Mouse (Mus musculus) right cerebral cortex, postnatal 4 days (tissue): ENCODE measurements around the gene Rnf216.

Source experiments
- DNase-seq: peaks from one replicate; pipeline ENCODE4 v3.0.0-alpha.2; 2022

Rnf216 gene

DNA sequence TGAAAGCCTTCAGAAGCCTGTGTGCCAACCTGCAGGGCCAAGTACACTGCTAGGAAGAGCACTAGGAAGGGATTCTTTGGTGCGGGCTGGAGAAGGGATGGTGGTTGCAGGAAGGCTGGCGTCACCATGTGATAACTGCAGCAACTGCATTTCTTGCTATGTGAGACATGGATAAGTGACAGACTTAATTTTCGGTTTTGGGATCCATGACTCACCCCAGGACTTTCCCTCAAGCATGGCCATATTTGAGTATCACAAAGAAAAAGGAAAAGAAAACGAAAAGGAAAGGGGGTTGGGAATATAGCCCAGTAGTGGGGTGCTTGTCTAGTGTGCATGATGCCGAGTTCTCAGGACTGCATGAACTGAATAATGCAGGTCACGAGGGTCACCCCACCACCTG is 60.9 kb downstream of the Rnf216 start:
- no peak for DNase-seq

DNA sequence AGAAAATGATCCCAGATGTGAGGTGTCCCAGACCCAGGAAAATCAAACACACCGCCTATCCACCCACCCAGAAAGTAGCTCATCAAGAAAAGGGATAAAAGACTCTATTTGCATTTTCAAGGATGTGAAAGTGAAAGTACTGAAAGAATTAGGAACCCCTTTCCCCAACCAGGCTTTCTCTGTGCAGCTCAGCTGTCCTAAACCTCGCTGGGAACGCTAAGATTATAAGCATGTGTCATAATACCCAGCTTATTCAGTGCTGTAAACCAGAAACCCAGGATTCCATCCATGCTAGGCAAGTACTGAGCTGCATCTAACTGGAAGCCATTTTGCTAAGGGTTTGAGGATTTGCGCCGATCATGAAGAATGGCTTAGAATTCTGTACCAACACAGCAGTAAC is 62.5 kb downstream of the Rnf216 start:
- DNase-seq, result no peak

DNA sequence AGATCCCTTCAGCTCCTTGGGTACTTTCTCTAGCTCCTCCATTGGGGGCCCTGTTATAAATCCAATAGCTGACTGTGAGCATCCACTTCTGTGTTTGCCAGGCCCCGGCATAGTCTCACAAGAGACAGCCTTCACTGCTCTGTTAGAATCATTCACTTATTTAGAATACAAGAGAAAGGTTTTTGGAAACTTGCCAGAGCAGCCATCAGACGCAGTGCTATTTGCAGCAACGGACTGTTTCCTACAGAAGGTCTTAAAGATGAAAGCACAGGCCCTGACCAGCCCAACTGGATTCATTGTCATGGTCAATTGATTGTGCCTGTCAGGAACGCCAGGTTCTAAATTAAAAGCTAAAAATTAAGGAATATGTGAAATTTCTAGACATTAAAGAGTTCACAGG is 63.0 kb downstream of the Rnf216 start:
- no peak for DNase-seq

DNA sequence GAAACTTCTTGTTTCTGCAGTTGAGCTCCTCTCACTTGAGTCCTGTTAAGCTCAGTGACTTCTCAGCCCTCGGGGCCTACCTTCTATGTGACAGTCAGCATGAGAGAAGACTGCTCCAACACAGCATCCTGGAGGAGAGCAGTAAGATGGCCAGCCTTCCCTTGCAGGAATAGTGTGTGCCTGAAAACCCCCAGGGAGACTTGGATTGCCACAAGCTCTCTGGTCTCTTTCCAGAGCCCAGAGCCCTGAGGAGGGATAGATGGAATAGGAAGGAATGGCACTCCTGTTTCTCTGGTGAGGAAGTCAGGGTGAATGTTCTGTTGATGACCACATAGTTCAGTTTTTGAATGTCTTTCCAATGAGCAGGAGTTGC is 63.8 kb downstream of the Rnf216 start:
- no peak for DNase-seq

DNA sequence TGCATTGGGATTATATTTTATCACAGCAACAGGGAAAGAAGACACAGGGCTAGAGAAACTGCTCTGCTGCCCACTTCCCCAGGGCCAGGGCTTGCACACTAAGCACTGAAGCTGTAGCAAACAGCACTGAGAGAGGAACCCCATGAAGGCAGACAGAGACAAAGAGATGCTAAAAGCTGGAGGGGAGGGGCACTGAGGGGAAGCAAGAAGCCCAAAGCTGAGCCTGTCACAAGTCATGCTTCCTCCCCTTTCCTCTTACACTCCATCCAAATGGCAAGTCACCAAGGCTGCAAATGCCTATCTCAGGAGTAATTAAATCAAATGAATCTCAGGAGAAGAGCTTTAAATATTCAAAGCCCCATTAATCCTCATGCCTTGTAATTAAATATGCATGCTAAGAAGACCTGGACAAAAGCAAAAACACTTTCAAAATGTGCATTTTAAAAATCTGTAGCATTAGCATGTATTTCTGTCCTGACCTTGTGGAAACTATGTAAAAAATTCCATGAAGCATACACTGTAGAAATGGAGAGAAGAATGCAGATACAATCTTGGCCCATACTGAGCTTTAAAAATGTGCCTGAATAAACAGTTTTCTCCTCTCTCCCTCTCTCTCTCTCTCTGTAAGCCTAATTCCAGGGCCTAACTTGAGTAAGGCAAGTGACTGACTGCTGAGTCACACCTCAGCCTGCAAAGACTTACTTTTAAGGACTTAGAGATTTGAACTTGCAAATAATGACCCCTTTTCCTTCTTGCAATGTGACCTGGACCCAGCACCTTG is 64.4 kb downstream of the Rnf216 start:
- no peak for DNase-seq

DNA sequence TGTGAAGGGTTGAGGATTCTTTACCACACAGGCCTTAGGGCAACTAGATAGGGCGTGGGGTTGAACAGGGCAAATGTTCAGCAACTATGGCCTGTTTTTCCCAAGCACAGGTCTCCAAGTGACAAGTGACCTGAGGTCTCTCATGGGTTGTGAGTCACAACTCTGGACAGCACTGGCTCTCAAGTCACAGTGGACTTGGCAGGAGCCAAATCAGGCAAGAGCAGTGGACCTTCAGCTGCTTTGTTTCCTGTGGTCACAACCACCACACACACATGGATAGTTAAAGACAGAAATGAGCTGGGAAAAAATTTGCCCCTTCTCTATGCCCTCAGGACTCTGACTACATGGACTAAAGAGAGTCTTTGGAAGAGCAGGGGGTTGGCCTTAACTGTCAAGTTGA is 65.2 kb downstream of the Rnf216 start:
- DNase-seq, result no peak

DNA sequence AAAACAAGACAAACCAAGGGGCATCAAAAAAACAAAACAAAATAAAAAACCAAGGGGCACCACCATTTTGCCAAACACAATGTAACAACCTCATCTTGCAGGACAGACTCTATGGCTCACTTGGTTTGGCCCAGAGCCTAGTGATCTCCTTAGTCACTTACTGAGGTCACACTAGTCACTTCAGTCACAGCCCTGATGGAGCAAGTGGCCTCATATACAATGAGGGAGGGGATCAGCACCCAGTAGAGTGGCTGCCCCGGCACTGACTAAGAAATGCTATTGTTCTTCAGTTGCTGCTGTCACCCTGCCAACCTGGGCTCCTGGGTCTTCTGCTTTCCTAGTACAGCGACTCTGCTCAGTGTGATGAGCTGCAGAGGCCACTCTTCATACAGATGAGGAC is 68.9 kb downstream of the Rnf216 start:
- no peak for DNase-seq

DNA sequence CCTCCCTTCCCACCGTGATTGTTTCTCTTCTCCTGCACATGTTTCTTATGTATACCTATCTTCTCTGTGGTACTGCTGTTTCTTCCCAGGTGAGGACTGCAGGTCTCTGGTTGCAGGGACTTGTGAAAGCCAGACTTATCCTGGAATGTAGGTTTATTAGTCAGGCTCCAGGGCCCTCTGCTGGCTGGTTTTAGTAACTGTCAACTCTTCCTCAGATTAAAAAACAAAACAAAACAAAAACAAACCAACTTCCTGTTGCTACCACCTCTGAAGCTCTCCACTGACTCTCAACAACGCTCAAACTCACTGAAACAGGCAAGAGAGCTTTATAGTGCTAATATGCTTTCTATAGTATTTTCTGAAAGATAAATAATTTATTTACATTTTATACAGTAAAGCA is 69.5 kb downstream of the Rnf216 start:
- no peak for DNase-seq

DNA sequence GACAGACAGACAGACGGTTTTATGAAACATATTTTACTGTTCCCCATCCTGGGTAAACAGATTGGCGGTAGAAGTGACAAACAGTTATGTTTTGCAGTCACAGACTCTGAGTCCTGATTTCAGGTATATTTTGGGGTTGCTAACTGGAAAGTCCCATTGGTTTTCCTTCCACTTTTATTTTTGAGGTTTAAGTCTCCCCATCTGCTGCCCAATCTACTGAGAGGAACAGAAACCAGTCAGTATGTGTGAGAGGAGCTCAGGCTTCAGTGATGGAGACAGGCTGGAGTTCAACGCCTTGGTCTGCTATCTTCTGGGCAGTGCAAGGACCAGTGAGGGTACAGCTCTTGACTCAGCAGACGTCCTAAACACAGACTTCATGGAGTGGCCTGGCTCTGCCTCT is 74.0 kb downstream of the Rnf216 start:
- DNase-seq, result no peak

DNA sequence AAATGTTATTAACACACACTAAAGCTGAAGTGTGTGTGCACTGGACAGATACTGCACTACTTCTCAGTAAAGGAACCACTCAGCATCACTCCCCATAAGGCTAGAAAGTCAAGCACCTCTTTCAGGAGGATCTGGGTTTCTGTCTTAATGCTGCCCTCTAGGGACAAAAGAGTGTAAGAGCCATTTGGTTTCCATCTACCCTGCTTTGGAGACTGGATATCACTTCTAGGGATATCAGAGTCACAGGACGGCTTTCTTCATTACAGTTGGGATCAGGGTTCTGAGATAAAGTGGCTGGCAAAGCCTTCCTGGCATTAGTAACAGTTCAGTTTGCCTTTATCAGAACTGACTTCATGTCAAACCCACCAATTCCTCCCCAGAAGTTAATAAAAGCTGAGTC is 75.6 kb downstream of the Rnf216 start:
- DNase-seq, result no peak

DNA sequence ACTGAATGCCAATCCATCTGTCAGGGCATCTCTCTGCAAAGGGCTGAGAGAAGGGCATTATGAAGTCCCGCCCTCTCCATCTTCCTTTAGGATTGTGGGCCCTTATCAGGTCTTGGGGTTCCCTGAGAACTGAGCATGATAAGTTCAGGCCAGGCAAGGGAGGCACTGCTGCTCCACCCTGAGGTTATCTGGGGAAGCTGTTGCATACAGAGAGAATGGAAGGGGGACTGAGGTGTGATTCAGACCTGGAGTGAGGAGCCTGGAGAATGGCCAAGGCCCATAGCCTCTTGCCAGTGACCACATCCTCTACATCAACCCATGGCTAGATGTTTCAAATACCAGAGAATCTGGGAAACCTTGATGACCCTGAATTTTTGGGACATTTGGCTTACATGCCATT is 76.7 kb downstream of the Rnf216 start:
- no peak for DNase-seq

DNA sequence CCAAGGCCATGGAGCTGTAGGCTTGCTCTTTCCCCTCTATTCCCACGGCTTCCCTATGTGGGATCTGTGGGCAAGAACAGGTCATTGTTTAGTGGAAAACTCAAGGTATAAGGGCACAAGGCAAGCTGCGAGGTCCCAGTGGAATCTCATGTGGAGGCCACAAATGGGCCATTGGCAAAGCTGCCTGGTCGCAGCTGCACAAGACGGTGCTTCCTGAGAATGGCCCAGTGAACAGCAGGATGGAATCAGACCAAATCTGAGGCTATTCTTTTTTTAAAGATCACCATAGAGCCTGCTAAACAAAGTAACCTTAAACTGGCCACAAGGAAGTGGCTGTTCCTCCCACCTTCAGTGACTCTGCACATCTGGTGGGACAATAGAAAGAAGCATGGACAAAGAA is 77.5 kb downstream of the Rnf216 start:
- DNase-seq, result no peak

DNA sequence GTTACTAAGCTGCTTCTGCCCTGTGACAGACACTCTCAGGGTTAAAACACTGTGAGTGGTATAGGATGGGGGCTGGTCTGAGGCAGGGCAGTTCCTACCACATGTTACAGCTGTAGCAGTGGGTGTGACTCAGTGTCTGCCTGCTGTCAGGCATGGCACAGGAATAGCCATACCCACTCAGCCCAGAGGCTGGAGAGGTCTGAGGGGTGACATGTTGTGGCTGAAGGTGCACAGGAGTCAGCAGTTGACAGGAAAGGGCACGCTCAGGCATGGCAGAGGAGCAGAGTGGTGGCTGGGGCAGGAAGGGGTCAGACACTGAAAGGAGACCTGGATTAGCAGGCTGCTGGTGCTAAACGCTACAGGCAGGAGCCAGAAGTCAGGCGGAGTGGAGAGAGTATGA is 78.7 kb downstream of the Rnf216 start:
- no peak for DNase-seq

DNA sequence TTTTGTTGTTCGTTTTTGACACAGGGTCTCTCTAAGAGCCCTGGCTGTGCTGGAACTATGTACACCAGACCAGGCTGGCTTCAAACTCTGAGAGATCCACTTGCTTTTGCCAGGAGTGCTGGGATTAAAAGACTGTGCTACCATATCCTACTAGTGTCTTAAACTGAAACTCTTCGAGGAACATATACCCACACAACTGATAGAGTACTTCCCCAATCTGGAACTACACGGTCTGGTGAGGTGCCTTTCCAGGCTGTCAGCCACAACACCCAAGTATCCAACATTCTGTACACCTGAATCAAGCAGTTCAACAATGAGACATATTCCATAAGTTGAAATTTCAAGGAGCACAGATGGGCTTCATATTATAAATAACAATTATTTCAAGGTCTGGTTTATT is 79.5 kb downstream of the Rnf216 start:
- DNase-seq, result no peak

DNA sequence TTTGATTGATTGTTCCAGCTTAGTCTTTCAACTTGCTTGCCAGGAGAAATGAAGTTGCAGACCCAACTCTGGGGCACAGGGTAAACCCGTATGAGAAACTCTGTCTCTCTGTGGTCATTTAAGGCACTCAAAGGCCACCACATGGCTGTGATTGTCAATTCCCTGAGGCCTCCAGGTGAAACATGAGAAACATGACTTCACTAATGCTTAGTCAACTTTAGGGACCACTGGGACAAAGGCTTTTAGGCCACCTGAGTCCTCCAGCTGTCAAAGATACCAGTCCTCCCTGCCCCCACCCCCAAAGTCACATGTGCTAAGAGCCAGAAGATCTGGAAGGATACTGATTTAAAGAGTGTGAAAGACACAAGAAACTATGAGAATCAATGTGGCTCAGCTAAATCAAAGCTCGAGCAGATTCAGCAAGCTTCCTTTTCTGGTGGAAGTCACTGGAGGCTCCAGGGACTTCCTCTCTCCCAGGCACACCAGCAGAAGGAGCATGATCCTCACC is 80.1 kb downstream of the Rnf216 start:
- no peak for DNase-seq

DNA sequence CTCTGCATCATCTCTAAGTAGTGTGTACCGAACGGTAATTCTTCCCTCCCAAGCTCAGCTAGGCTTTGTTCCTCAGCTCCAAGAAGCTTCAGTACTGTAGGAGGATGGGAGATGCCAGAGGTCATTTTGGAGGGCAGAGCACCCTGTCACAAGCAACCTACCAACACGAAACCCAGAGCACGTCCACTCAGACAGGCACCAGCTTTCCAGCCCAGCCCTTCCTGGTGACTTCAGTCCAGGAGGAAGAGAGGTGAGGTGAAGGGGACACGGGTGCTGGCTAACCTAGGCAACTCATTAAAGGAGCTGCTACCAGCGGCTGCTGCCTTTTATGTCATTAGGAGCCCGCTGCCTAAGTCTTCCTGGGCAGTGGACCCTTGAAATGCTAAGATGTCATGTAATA is 81.1 kb downstream of the Rnf216 start:
- no peak for DNase-seq

DNA sequence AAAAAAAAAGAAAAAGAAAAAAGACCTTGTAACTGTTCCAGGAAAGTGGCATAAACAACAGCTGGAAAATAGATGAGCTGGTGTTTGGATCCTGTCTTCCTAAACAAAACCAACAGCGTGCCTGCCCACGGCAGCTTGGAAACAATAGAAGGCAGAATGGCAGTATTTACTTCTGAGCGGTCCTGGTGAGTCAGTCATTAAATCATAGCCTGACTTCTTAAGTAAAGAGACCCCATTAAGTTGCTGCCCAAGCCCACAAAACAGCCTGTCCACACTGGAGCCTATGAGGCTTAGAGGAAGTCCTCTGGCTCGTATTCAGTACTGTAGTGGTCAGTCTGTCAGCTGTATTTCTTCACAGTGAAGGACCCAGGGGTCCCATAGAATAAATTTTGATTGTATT is 81.6 kb downstream of the Rnf216 start:
- DNase-seq, result no peak

DNA sequence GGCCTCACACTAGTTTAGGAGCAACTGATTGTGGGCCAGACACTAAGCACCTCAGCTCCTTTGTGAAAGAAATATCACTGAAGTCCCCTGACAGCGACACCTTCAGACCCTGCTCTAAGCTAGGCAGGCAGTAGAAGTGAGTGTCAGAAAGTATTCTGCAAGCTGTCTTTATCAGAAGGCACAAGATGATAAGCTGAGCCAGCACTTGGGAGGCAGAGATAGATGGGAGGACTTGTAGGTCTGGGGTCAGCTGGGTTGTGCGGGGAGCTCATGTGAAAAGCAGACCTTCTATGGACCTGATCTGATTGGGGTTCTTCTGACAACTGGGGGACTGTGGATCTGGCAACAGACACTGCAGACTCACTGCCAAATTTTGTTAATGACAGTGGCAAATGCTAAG is 88.9 kb downstream of the Rnf216 start:
- DNase-seq, result no peak

DNA sequence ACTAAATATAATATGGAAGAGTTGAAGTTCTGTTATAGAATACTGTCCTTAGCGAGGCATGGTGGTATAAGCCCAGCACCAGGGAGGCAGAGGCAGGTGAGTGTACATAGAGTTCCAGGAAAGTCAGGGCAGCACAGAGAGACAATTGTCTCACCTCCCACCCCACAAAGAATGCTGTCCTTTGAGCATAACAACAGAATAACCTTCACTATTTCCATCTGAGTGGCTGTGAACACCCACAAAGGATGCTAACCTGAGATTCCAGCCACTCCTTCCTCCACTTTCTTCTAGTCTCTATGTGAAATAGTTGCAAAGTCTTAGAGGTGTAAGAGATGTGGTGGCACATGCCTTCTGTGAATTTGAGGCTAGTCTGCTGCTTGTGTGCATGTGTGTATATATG is 89.8 kb downstream of the Rnf216 start:
- no peak for DNase-seq

DNA sequence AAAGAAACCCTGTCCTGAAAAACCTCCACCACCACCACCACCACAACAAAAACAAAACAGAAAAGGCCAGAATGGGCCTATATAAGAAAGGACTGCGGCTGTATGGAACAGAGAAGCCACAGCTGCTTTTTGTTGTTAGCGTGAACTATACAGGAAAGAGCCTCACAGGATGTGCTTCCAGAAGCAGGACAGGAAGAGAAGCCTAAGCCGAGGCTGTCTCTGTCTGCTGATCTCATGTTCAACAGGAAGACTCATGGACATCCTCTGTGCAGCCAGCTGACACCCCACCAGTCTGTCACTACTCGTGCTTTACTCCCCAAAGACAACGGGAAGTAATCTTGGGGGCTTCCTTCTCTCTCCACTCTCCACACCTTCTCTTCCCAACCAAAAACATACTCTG is 95.4 kb downstream of the Rnf216 start:
- DNase-seq, result no peak

DNA sequence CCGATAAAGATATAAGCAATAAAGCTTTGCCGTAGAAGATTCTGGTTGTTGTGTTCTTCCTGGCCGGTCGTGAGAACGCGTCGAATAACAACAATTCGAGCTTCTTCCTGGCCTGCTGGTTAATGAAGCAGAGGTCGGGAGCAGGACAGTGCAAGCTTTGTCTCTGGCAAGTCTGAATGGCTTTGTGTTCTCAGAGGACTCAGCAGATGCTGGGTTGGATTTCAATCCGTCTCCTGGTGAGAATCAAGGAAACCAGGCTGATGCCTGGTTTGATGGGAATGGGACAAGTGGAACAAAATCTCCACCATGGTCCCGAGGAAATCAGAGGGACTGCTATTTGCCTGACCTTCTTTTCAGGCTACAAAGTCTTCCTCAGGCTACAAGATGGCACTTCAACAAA is 103.4 kb downstream of the Rnf216 start:
- no peak for DNase-seq

DNA sequence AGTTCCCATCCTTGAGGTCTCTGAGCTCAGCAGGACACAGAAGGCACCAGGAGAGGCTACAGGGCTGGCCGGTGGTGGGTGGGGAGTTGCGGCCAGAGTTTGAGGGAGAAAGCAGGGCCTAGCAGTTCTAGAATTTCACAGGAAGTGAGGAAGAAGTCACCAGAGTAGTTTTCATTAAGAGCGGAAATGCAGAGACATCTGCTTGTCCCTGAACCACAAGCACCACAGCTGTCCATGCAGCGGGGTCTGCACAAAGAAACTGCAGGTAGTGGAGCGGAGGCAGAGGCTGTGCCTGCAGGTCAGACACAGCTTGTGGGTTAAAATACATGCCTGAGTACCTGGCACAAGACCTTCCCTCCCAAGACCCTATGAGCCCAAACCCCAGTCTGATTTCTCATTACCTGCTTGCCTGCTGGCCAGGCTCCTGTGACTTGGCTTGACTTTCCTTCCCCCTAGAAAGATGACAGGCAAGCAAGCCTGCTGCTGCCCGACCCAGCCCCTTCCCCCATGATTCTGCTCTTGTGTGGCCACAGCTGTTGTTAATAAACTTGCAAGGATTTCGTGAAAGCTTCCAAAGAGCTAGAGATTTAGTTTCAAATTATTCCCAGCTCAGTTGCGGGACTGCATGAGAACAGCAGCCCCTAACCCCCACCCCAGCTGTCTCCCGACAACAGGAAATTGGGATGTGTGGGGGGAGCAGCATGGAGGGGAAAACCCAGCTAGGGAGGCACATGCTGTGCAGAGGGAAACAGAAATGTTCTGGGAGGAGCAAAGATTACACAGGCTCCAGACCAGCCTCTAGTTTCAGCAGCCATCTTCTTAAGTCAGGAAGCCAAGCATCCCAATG is 111.9 kb downstream of the Rnf216 start:
- no peak for DNase-seq

DNA sequence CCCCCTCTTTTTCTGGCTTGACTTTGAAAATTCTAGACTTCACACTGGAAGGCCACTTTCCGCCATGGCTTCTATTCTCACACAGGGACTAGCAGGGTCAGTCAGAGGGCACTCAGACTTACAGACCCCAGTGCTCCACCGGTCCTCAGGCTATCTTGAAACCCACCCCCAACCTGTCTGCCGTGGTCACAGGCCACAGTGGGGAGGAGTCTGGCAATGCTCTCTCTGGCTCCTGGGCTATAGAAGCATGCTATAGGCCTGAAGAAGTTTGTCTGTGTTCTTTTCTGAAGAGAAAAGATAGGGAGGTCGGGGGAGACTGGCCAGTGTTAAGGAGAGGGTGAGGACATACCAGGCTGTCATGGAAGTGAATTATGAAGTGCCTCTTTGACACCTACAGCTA is 112.7 kb downstream of the Rnf216 start:
- DNase-seq, result no peak

DNA sequence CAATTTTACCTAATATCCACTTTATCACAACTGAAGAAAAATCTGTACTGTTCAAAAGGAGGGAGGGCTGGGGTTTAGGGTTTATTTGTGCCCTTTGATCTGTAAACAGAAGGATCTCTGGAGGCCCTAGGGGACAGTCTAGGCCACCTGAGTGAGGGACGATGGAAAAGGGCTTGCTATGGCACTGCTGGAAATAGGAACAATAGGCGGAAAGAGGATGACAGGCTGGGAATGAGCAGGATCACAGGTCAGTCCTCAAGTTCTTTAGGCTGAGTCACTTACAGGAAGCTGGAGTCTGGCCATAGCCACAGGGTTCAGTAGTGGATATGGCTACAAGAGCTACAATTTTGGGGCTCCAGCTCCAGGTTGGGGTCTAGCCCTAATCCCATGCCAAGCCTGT is 114.6 kb downstream of the Rnf216 start:
- no peak for DNase-seq

DNA sequence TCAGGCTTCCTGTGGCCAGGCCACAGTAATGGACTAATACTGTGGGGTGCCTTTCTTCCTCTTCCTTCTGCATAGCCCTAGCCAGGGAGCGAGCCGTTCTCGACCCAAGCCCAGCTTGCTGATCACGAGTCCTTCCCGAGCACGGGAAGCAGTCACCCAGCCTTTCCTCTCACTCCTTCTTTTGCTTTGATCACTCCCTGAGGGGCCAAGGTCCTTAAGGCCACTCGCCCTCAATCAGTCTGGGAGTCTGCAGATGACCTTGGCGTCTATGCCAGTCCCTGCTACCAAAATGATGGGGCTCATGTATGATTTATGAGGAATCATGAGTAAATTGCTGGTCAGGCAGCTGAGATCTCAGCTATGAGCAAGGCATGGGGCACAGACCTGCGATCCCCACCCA is 115.3 kb downstream of the Rnf216 start:
- DNase-seq, result no peak
